Mouse (Mus musculus): Measurements from ENCODE around the gene Eif4b. TPM values are rescaled to one million over a fixed set of nuclear protein-coding genes. Genes with fewer than 3 reads are reported as not detected.
"Not testable (repeated sequence)": the region's sequence is repeated elsewhere in the genome, so short reads cannot be mapped to it uniquely, and the experiment has no call there.

The Eif4b gene
- polyA plus RNA-seq, 1 experiment from 2014 or later, result 107 TPM

- peaks cover 19% of the 10 kb centered on the region for H3K36me3 ChIP-seq
- not testable (repeated sequence) for H3K4me3 ChIP-seq (replicated peaks); H3K27me3 ChIP-seq (replicated peaks); H3K27ac ChIP-seq; H3K4me1 ChIP-seq; H3K9ac ChIP-seq; ATAC-seq (ENCODE audit: insufficient read depth, low FRiP score, low read depth); H3K9me3 ChIP-seq; H3K4me2 ChIP-seq
- 76% methylated on average over 8 of the region's 8 CpGs for WGBS
These were observed 6.4 kb downstream of the Eif4b start for GRCm38 (mm10) chr15:102079924-102080323.

GRCm38 (mm10) chr15:102080429-102080828 lies 6.9 kb downstream of the Eif4b start:
- no peak overlapping the region for H3K4me2 ChIP-seq
- H3K9ac ChIP-seq, result no peak overlapping the region
- 64% methylated on average over 2 of the region's 2 CpGs for WGBS
- H3K4me1 ChIP-seq, result 0 out of 2 replicates have a peak, but pooled peaks cover under 1% of the 10 kb centered on the region
- no peak for ATAC-seq (ENCODE audit: insufficient read depth, low FRiP score, low read depth)
- H3K9me3 ChIP-seq, result no peaks in the 10 kb centered on the region
- peaks cover 22% of the 10 kb centered on the region for H3K36me3 ChIP-seq
- H3K27ac ChIP-seq, result no peak overlapping the region
- H3K27me3 ChIP-seq (replicated peaks), result no peaks in the 10 kb centered on the region
- H3K4me3 ChIP-seq (replicated peaks), result no peak overlapping the region

- no peaks in the 10 kb centered on the region for H3K27me3 ChIP-seq (replicated peaks)
- 92% methylated on average over 4 of the region's 4 CpGs for WGBS
- H3K36me3 ChIP-seq, result peaks cover 34% of the 10 kb centered on the region
- H3K27ac ChIP-seq, result no peak overlapping the region
- no peaks in the 10 kb centered on the region for H3K9me3 ChIP-seq
- H3K4me1 ChIP-seq, result no peaks in the 10 kb centered on the region
- H3K4me2 ChIP-seq, result no peak overlapping the region
- no peak for ATAC-seq (ENCODE audit: insufficient read depth, low FRiP score, low read depth)
- H3K9ac ChIP-seq, result no peak overlapping the region
- H3K4me3 ChIP-seq (replicated peaks), result no peak overlapping the region
These were observed 8.6 kb downstream of the Eif4b start for GRCm38 (mm10) chr15:102082148-102082547.

GRCm38 (mm10) chr15:102083028-102083427 lies 9.5 kb downstream of the Eif4b start:
- Histone ChIP-seq H3K4me1 (no peaks in the 10 kb centered on the region), H3K27ac (no peak overlapping the region), H3K9ac (no peak overlapping the region), H3K4me2 (no peak overlapping the region), H3K36me3 (peaks cover 41% of the 10 kb centered on the region), H3K27me3 (replicated peaks) (no peaks in the 10 kb centered on the region), H3K9me3 (no peaks in the 10 kb centered on the region), H3K4me3 (replicated peaks) (no peak overlapping the region)
- ATAC-seq (ENCODE audit: insufficient read depth, low FRiP score, low read depth), result no peak
- WGBS, result 71% methylated on average over 4 of the region's 4 CpGs

- 76% methylated on average over 12 of the region's 12 CpGs for WGBS
- peaks cover 81% of the 10 kb centered on the region for H3K36me3 ChIP-seq
- H3K4me2 ChIP-seq, result no peak overlapping the region
- no peaks in the 10 kb centered on the region for H3K27me3 ChIP-seq (replicated peaks)
- no peak for ATAC-seq (ENCODE audit: insufficient read depth, low FRiP score, low read depth)
- H3K4me1 ChIP-seq, result no peaks in the 10 kb centered on the region
- no peak overlapping the region for H3K9ac ChIP-seq
- H3K27ac ChIP-seq, result no peak overlapping the region
- no peaks in the 10 kb centered on the region for H3K9me3 ChIP-seq
- no peak overlapping the region for H3K4me3 ChIP-seq (replicated peaks)
These were observed 16.5 kb downstream of the Eif4b start for GRCm38 (mm10) chr15:102089914-102090585.

- Histone ChIP-seq H3K27ac (no peak overlapping the region), H3K4me2 (no peak overlapping the region), H3K36me3 (peaks cover 84% of the 10 kb centered on the region), H3K27me3 (replicated peaks) (no peaks in the 10 kb centered on the region), H3K9me3 (no peaks in the 10 kb centered on the region), H3K4me1 (no peaks in the 10 kb centered on the region), H3K9ac (no peak overlapping the region), H3K4me3 (replicated peaks) (no peak overlapping the region)
- no peak for ATAC-seq (ENCODE audit: insufficient read depth, low FRiP score, low read depth)
- WGBS, result 74% methylated on average over 12 of the region's 12 CpGs
These were observed 17.6 kb downstream of the Eif4b start for GRCm38 (mm10) chr15:102091063-102091679.

- no peaks in the 10 kb centered on the region for H3K27me3 ChIP-seq (replicated peaks)
- ATAC-seq (ENCODE audit: insufficient read depth, low FRiP score, low read depth), result no peak
- H3K9ac ChIP-seq, result no peak overlapping the region
- 74% methylated on average over 1 of the region's 1 CpGs for WGBS
- H3K4me2 ChIP-seq, result no peak overlapping the region
- no peaks in the 10 kb centered on the region for H3K4me1 ChIP-seq
- no peak overlapping the region for H3K27ac ChIP-seq
- H3K9me3 ChIP-seq, result no peaks in the 10 kb centered on the region
- no peak overlapping the region for H3K4me3 ChIP-seq (replicated peaks)
- peaks cover 81% of the 10 kb centered on the region for H3K36me3 ChIP-seq
These were observed 18.1 kb downstream of the Eif4b start for GRCm38 (mm10) chr15:102091688-102092087.

GRCm38 (mm10) chr15:102092222-102092621 lies 18.6 kb downstream of the Eif4b start:
- ATAC-seq (ENCODE audit: insufficient read depth, low FRiP score, low read depth), result no peak
- peaks cover 80% of the 10 kb centered on the region for H3K36me3 ChIP-seq
- WGBS, result 87% methylated on average over 4 of the region's 4 CpGs

GRCm38 (mm10) chr15:102094157-102094556 lies 20.6 kb downstream of the Eif4b start:
- Histone ChIP-seq H3K27me3 (replicated peaks) (no peaks in the 10 kb centered on the region), H3K4me3 (replicated peaks) (no peak overlapping the region), H3K9me3 (no peaks in the 10 kb centered on the region), H3K9ac (no peak overlapping the region), H3K36me3 (peaks cover 69% of the 10 kb centered on the region), H3K4me2 (no peak overlapping the region), H3K27ac (no peak overlapping the region), H3K4me1 (peaks cover 19% of the 10 kb centered on the region)
- no peak for ATAC-seq (ENCODE audit: insufficient read depth, low FRiP score, low read depth)
- 46% methylated on average over 2 of the region's 2 CpGs for WGBS

More at GRCm38 (mm10) chr15:102092222-102092621, 18.6 kb downstream of the Eif4b start:
- no peak overlapping the region for H3K4me3 ChIP-seq (replicated peaks)
- no peaks in the 10 kb centered on the region for H3K27me3 ChIP-seq (replicated peaks)
- no peak overlapping the region for H3K9ac ChIP-seq
- no peaks in the 10 kb centered on the region for H3K9me3 ChIP-seq
- H3K4me2 ChIP-seq, result no peak overlapping the region
- H3K27ac ChIP-seq, result no peak overlapping the region
- H3K4me1 ChIP-seq, result 0 out of 2 replicates have a peak, but pooled peaks cover 1% of the 10 kb centered on the region

GRCm38 (mm10) chr15:102094988-102095387 lies 21.4 kb downstream of the Eif4b start:
- no peak for ATAC-seq (ENCODE audit: insufficient read depth, low FRiP score, low read depth)
- H3K4me3 ChIP-seq (replicated peaks), result no peak overlapping the region
- H3K36me3 ChIP-seq, result peaks cover 62% of the 10 kb centered on the region
- WGBS, result 79% methylated on average over 16 of the region's 16 CpGs
- H3K27me3 ChIP-seq (replicated peaks), result no peaks in the 10 kb centered on the region
- no peak overlapping the region for H3K27ac ChIP-seq
- H3K9ac ChIP-seq, result no peak overlapping the region
- peaks cover 28% of the 10 kb centered on the region for H3K4me1 ChIP-seq
- H3K9me3 ChIP-seq, result no peaks in the 10 kb centered on the region
- H3K4me2 ChIP-seq, result no peak overlapping the region

GRCm38 (mm10) chr15:102097147-102097915 lies 23.8 kb downstream of the Eif4b start:
- 63% methylated on average over 8 of the region's 8 CpGs for WGBS
- ATAC-seq (ENCODE audit: insufficient read depth, low FRiP score, low read depth), result no peak
- Histone ChIP-seq H3K9me3 (no peaks in the 10 kb centered on the region), H3K4me1 (peaks cover 48% of the 10 kb centered on the region), H3K4me2 (no peak overlapping the region), H3K9ac (no peak overlapping the region), H3K27me3 (replicated peaks) (no peaks in the 10 kb centered on the region), H3K36me3 (peaks cover 47% of the 10 kb centered on the region), H3K4me3 (replicated peaks) (no peak overlapping the region), H3K27ac (peak overlapping the region; percentile 49)

GRCm38 (mm10) chr15:102097991-102098555 lies 24.5 kb downstream of the Eif4b start:
- peak overlapping the region; percentile 32 for H3K4me2 ChIP-seq
- peaks cover 40% of the 10 kb centered on the region for H3K36me3 ChIP-seq
- 23% methylated on average over 5 of the region's 5 CpGs for WGBS
- H3K27me3 ChIP-seq (replicated peaks), result no peaks in the 10 kb centered on the region
- peaks cover 55% of the 10 kb centered on the region for H3K4me1 ChIP-seq
- ATAC-seq (ENCODE audit: insufficient read depth, low FRiP score, low read depth), result no peak
- H3K9ac ChIP-seq, result no peak overlapping the region
- H3K4me3 ChIP-seq (replicated peaks), result no peak overlapping the region
- peak overlapping the region; percentile 49 for H3K27ac ChIP-seq
- H3K9me3 ChIP-seq, result no peaks in the 10 kb centered on the region

Data from stomach, embryonic 15.5 days (tissue).